Mouse (Mus musculus) liver, embryonic 16.5 days (tissue): ENCODE measurements around the gene Gm3696. TPM values are rescaled to one million over a fixed set of nuclear protein-coding genes. Genes with fewer than 3 reads are reported as not detected.
"Not testable (repeated sequence)": the region's sequence is repeated elsewhere in the genome, so short reads cannot be mapped to it uniquely, and the experiment has no call there.

Source experiments
- ATAC-seq: fragments of 200-750 bp; cut with Nextera tagmentation; 2 replicates; pipeline ENCODE4 v1.8.0; 2017; ENCODE audit warnings: low read depth, mild to moderate bottlenecking, moderate number of reproducible peaks, moderate library complexity
- H3K27ac ChIP-seq: fragments of 300-500 bp; sonication (generic); 2 replicates; pipeline ENCODE4 v1.5.1; 2014; ENCODE audit warnings: mild to moderate bottlenecking, low read length
- H3K27me3 ChIP-seq: fragments of 300-500 bp; sonication (generic); 2 replicates; pipeline ENCODE4 v1.6.1; 2014; ENCODE audit warnings: low read depth, low read length, mixed read lengths; ENCODE audit not compliant: control insufficient read depth, insufficient read depth
- H3K36me3 ChIP-seq: fragments of 300-500 bp; sonication (generic); 2 replicates; pipeline ENCODE4 v1.6.1; 2014; ENCODE audit warnings: mild to moderate bottlenecking; ENCODE audit not compliant: control insufficient read depth, insufficient read depth
- H3K4me1 ChIP-seq: fragments of 300-500 bp; sonication (generic); 2 replicates; pipeline ENCODE4 v1.6.1; 2014; ENCODE audit warnings: low read depth, low read length, mixed read lengths; ENCODE audit not compliant: control insufficient read depth
- H3K4me2 ChIP-seq: fragments of 300-500 bp; sonication (generic); 2 replicates; pipeline ENCODE4 v1.6.1; 2014; ENCODE audit warnings: low read depth, low read length, mixed read lengths
- H3K4me3 ChIP-seq: fragments of 300-500 bp; sonication (generic); 2 replicates; pipeline ENCODE4 v1.5.1; 2014; ENCODE audit warnings: low read depth, mild to moderate bottlenecking, low read length
- H3K9ac ChIP-seq: fragments of 300-500 bp; sonication (generic); 2 replicates; pipeline ENCODE4 v1.6.1; 2014; ENCODE audit warnings: low read depth, low read length
- H3K9me3 ChIP-seq: fragments of 300-500 bp; sonication (generic); replicated peaks from 2 replicates; pipeline ENCODE4 v1.6.1; 2016; ENCODE audit warnings: low read length; ENCODE audit not compliant: control insufficient read depth
- WGBS: fragments of 180-500 bp; shearing (Covaris S2); extraction: QIAGEN DNeasy Blood & Tissue Kit; methylation state at CpG from one replicate; pipeline ENCODE4 v1.1.7; 2014; ENCODE audit not compliant: insufficient replicate concordance; 5-methylcytosine and 5-hydroxymethylcytosine counted together
- polyA plus RNA-seq: library from polyadenylated mRNA; unstranded; fragments of >200 nt; fragmentation: Nextera tagmentation; extraction: Ambion mirVana; gene quantifications from 2 replicates; pipeline ENCODE4 v1.2.1, GENCODE M21; 2015

Gm3696 gene
- polyA plus RNA-seq, result not detected in 2 replicates

GRCm38 (mm10) chr14:7100521-7100920 is at the start of gene Gm3696:
Gene Gm3696 (minus strand): TSS chr14:7100621.
- WGBS, result 15% methylated on average over 1 of the region's 3 CpGs
- not testable (repeated sequence) for H3K9me3 ChIP-seq, H3K4me3 ChIP-seq, H3K36me3 ChIP-seq, ATAC-seq, H3K9ac ChIP-seq, H3K27me3 ChIP-seq, H3K27ac ChIP-seq, H3K4me1 ChIP-seq, H3K4me2 ChIP-seq

- no CpG with 5 or more reads among the region's 2 CpGs for WGBS
- not testable (repeated sequence) for H3K9ac ChIP-seq, H3K4me1 ChIP-seq, H3K27ac ChIP-seq, ATAC-seq, H3K27me3 ChIP-seq, H3K4me2 ChIP-seq, H3K4me3 ChIP-seq, H3K36me3 ChIP-seq, H3K9me3 ChIP-seq
These were observed 24.9 kb upstream of the Gm3696 start, which contains the start of gene Gm6676 for GRCm38 (mm10) chr14:7125312-7125711. Gene Gm6676 (minus strand): TSS chr14:7125412.

- Histone ChIP-seq H3K4me2 (0 out of 2 replicates have a peak overlapping the region, but pooled peaks have one; percentile 20), H3K4me3 (peak overlapping the region; percentile 13; the same call in 1 of the 2 replicates)
- H3K4me1 ChIP-seq, H3K9ac ChIP-seq, H3K36me3 ChIP-seq, ATAC-seq, H3K9me3 ChIP-seq, H3K27me3 ChIP-seq, H3K27ac ChIP-seq: not testable (repeated sequence)
- 0% methylated on average over 6 of the region's 54 CpGs for WGBS
These were observed 4.8 kb upstream of the Gm3696 start for GRCm38 (mm10) chr14:7105124-7105802.

- not testable (repeated sequence) for H3K9me3 ChIP-seq, H3K4me1 ChIP-seq, ATAC-seq, H3K27me3 ChIP-seq, H3K4me2 ChIP-seq, H3K4me3 ChIP-seq, H3K27ac ChIP-seq, H3K9ac ChIP-seq, H3K36me3 ChIP-seq
- no CpG with 5 or more reads among the region's 2 CpGs for WGBS
These were observed 55.6 kb downstream of the Gm3696 start, which contains the start of gene Gm3685 for GRCm38 (mm10) chr14:7044870-7045269. Gene Gm3685 (minus strand): TSS chr14:7044970.

Other genes with a start within 250 kb of the Gm3696 start
- not detected in 2 replicates for gene Gm3667, start 210.7 kb downstream of the Gm3696 start, polyA plus RNA-seq
- not detected in 2 replicates for gene Gm6356, start 126.8 kb downstream of the Gm3696 start, polyA plus RNA-seq
- not detected in 2 replicates for gene Gm10406, start 73.2 kb downstream of the Gm3696 start, polyA plus RNA-seq
- gene Gm3685, start 55.7 kb downstream of the Gm3696 start, polyA plus RNA-seq, result not detected in 2 replicates
- not detected in 2 replicates for gene Gm6676, start 24.8 kb upstream of the Gm3696 start, polyA plus RNA-seq
- gene Gm3512, start 73.9 kb upstream of the Gm3696 start, polyA plus RNA-seq, result 0.05 and 0.16 TPM in 2 replicates
- not detected in 2 replicates for gene Gm16434, start 93.9 kb upstream of the Gm3696 start, polyA plus RNA-seq
- gene Gm3727, start 164.1 kb upstream of the Gm3696 start, polyA plus RNA-seq, result not detected in 2 replicates
- gene Gm3739, start 214.4 kb upstream of the Gm3696 start, polyA plus RNA-seq, result not detected in 2 replicates
- gene Gm5797, start 231.8 kb upstream of the Gm3696 start, polyA plus RNA-seq, result not detected in 2 replicates